Mouse (Mus musculus): ENCODE measurements around the gene Morc2a. TPM values are rescaled to one million over a fixed set of nuclear protein-coding genes. Genes with fewer than 3 reads are reported as not detected.

The Morc2a gene
- polyA plus RNA-seq, 1 experiment = not detected

DNA sequence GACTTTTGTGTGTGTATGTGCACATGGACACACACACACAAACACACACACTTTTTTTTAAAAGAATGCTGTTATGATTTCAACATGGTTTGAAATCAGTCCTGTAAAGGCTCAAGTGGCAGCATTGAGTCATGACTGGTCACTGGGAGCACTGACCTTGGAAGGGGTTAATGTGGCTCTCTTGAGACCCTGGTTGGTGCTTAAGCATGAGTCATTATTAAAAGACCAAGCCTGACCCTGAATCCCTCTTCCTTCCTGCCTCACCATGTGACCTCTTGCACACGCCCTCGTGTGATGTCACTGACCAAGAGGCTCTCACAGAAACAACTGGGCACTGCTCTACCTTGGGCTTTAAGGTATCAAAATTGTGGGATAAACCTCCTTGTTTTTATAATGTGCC lies 89.8 kb downstream of the Morc2a start:
- WGBS = 92% methylated on average over 2 of the region's 2 CpGs
- Histone ChIP-seq H3K4me1 (ENCODE audit: control insufficient read depth, insufficient read depth, low read length) (peaks cover 22% of the 10 kb centered on the region), H3K27ac (ENCODE audit: insufficient read depth, low read depth, low read length) (no peak overlapping the region), H3K4me3 (ENCODE audit: insufficient read depth, low read depth, low read length) (no peak overlapping the region)
- TF ChIP-seq POLR2A (IDR thresholded peaks at IDR 0.05; ENCODE audit: insufficient read depth, low read depth, low read length) (no peak), CTCF (IDR thresholded peaks at IDR 0.05; ENCODE audit: insufficient read depth, low read depth, low read length) (no peak)

Other genes starting within 250 kb of the Morc2a start
- not detected in 2 replicates for gene Limk2, start 240.0 kb upstream of the Morc2a start, polyA plus RNA-seq (2012; ENCODE audit: insufficient read depth, insufficient read length, low replicate concordance, missing spikeins)
- gene Rnf185, start 196.8 kb upstream of the Morc2a start, polyA plus RNA-seq (2012; ENCODE audit: insufficient read depth, insufficient read length, low replicate concordance, missing spikeins) = not detected in 2 replicates
- not detected in 2 replicates for gene Pla2g3, start 160.9 kb upstream of the Morc2a start, polyA plus RNA-seq (2012; ENCODE audit: insufficient read depth, insufficient read length, low replicate concordance, missing spikeins)
- gene Inpp5j, start 144.4 kb upstream of the Morc2a start, polyA plus RNA-seq (2012; ENCODE audit: insufficient read depth, insufficient read length, low replicate concordance, missing spikeins) = not detected in 2 replicates
- gene Selenom, start 134.5 kb upstream of the Morc2a start, polyA plus RNA-seq (2012; ENCODE audit: insufficient read depth, insufficient read length, low replicate concordance, missing spikeins) = not detected in 2 replicates
- gene Smtn, start 108.6 kb upstream of the Morc2a start, polyA plus RNA-seq (2012; ENCODE audit: insufficient read depth, insufficient read length, low replicate concordance, missing spikeins) = not detected in 2 replicates
- gene Osbp2, start 214.7 kb downstream of the Morc2a start, polyA plus RNA-seq (2012; ENCODE audit: insufficient read depth, insufficient read length, low replicate concordance, missing spikeins) = not detected in 2 replicates
- gene 4921536K21Rik, start 245.9 kb downstream of the Morc2a start, polyA plus RNA-seq (2012; ENCODE audit: insufficient read depth, insufficient read length, low replicate concordance, missing spikeins) = not detected in 2 replicates
- not detected in 2 replicates for gene Dusp18, start 246.0 kb downstream of the Morc2a start, polyA plus RNA-seq (2012; ENCODE audit: insufficient read depth, insufficient read length, low replicate concordance, missing spikeins)

Data from olfactory bulb, adult 2 months (tissue).